12 mouse cellular contexts compared by ENCODE assay signal in the genomic region with DNA sequence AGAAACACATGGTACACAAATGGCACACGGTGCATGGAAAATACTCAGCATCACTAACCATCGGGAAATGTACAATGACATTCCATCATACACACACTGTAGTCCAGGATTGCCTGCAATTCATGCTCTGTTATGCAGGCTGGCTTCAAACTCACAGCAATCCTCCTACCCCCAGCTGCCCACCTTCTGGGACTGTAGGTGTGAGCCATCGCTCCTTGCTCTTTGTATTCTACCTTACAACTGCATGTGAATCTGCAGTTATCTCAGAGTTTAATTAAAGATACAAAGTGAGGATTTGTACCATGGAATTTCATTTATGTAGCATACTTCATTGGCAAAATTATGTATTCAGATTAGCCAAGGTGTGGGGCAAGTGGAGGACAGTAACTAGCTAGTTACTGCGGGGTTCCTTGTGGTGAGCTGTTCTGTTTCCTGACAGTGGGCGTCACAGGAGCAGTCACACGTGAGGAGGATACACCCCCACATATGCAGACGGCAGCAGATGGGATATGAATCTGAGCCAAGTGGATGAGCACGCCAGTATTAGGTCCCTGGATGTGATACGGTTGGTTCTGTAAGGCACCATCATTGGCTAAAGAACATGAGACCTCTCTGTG. TPM values are rescaled to one million over a fixed set of nuclear protein-coding genes. Genes with fewer than 3 reads are reported as not detected.
DNase-seq lines count a peak whose midpoint lies in the region.
"Had no signal": no experiment of that assay in that cellular context is flagged by ENCODE, and none has a peak within 500 bp of the region (broad histone marks: within the 10 kb centered on the region; RNA-seq: fewer than 3 reads in every experiment).

No protein-coding gene starts in this region.

- peak; percentile 14 to 38 for DNase-seq in cerebellum, postnatal 25 days
- no peak for DNase-seq in cerebellum, adult 9-11 months
- DNase-seq in left cerebral cortex, adult 11 months (ENCODE audit: low spot score): peak; percentile 41
- no peak for DNase-seq in left cerebral cortex, postnatal 10 days (ENCODE audit: extremely low spot score in 1 of 2, low spot score in 2 of 2)
- peak; percentile 34 to 47 for DNase-seq in layer of hippocampus, postnatal 36 days
- DNase-seq in right cerebral cortex, postnatal 14 days: peak; percentile 18
- DNase-seq in ovary, postnatal 36 days (ENCODE audit: low spot score): no peak
- DNase-seq in adrenal gland, postnatal 36 days: no peak
- DNase-seq: adrenal gland, adult 2 months; cerebellum, postnatal 36 days; heart, adult 18-20 months; lung, postnatal 4 days had no signal

- intact Hi-C loops in left cerebral cortex, postnatal 10 days (cut with DNase I): no loop called here

RNA-seq across cellular contexts. Expression of a gene that starts 41.3 kb away (rescaled TPM):
- not detected for total RNA-seq in left cerebral cortex, postnatal 10 days (2021)
- total RNA-seq in layer of hippocampus, postnatal 36 days (2021): not detected
- 10 to 100 TPM in 1 of 2 experiments, 1 to 10 TPM in 1; 1.5 to 15.6 TPM for total RNA-seq in adrenal gland, postnatal 36 days (2021)

Comparison
In these comparisons a context has a peak if more than half of its experiments do, and no peak if none do; other contexts are left out.
1. DNase-seq: peak in cerebellum, postnatal 25 days (2 of 2), left cerebral cortex, adult 11 months (single experiment), layer of hippocampus, postnatal 36 days (2 of 2) and right cerebral cortex, postnatal 14 days (single experiment); none in cerebellum, adult 9-11 months (single experiment), left cerebral cortex, postnatal 10 days (0 of 2), ovary, postnatal 36 days (single experiment) and adrenal gland, postnatal 36 days (0 of 2).